Mouse (Mus musculus): ENCODE measurements around the gene Sik2. TPM values are rescaled to one million over a fixed set of nuclear protein-coding genes. Genes with fewer than 3 reads are reported as not detected.
A peak's percentile ranks its signal among the peaks of the same experiment; 100 is the strongest.

Gene Sik2
- polyA plus RNA-seq, 1 experiment from 2014 or later, result 8.4 TPM

GRCm38 (mm10) chr9:51015732-51016131, 6.9 kb upstream of the Sik2 start:
- Histone ChIP-seq H3K4me3 (ENCODE audit: inconsistent target) (no peak overlapping the region), H3K79me2 (ENCODE audit: inconsistent target) (no peaks in the 10 kb centered on the region), H3K27ac (no peak overlapping the region), H3K36me3 (ENCODE audit: inconsistent target) (no peaks in the 10 kb centered on the region)
- WGBS (ENCODE audit: missing documents), result 58% methylated on average over 4 of the region's 4 CpGs

GRCm38 (mm10) chr9:51013644-51014043, 4.8 kb upstream of the Sik2 start:
- Histone ChIP-seq H3K36me3 (ENCODE audit: inconsistent target) (no peaks in the 10 kb centered on the region), H3K79me2 (ENCODE audit: inconsistent target) (no peaks in the 10 kb centered on the region), H3K27ac (no peak overlapping the region), H3K4me3 (ENCODE audit: inconsistent target) (no peak overlapping the region)
- whole genome bisulfite sequencing (ENCODE audit: missing documents), result no CpG with 5 or more reads among the region's 1 CpGs

GRCm38 (mm10) chr9:51009656-51009950, 730 bp upstream of the Sik2 start:
- WGBS (ENCODE audit: missing documents), result 18% methylated on average over 6 of the region's 6 CpGs
- Histone ChIP-seq H3K27ac (no peak overlapping the region), H3K79me2 (ENCODE audit: inconsistent target) (peaks cover 35% of the 10 kb centered on the region), H3K4me3 (ENCODE audit: inconsistent target) (peak overlapping the region; percentile 7; the same call in 1 of the 2 replicates), H3K36me3 (ENCODE audit: inconsistent target) (no peaks in the 10 kb centered on the region)

GRCm38 (mm10) chr9:51008068-51008840, 619 bp downstream of the Sik2 start:
- H3K79me2 ChIP-seq (ENCODE audit: inconsistent target), result peaks cover 49% of the 10 kb centered on the region
- peak overlapping the region; percentile 58 for H3K4me3 ChIP-seq (ENCODE audit: inconsistent target)
- under 1% methylated on average over 48 of the region's 65 CpGs for WGBS (ENCODE audit: missing documents)
- H3K27ac ChIP-seq, result no peak overlapping the region
- no peaks in the 10 kb centered on the region for H3K36me3 ChIP-seq (ENCODE audit: inconsistent target)

- Histone ChIP-seq H3K27ac (no peak overlapping the region), H3K36me3 (ENCODE audit: inconsistent target) (no peaks in the 10 kb centered on the region), H3K4me3 (ENCODE audit: inconsistent target) (peak overlapping the region; percentile 58), H3K79me2 (ENCODE audit: inconsistent target) (peaks cover 54% of the 10 kb centered on the region)
- 17% methylated on average over 10 of the region's 10 CpGs for WGBS (ENCODE audit: missing documents)
Observed at GRCm38 (mm10) chr9:51007726-51008067, 1.2 kb downstream of the Sik2 start.

GRCm38 (mm10) chr9:51006846-51007245, 2.0 kb downstream of the Sik2 start:
- Histone ChIP-seq H3K4me3 (ENCODE audit: inconsistent target) (no peak overlapping the region), H3K36me3 (ENCODE audit: inconsistent target) (no peaks in the 10 kb centered on the region), H3K79me2 (ENCODE audit: inconsistent target) (peaks cover 63% of the 10 kb centered on the region), H3K27ac (no peak overlapping the region)
- 4% methylated on average over 4 of the region's 4 CpGs for WGBS (ENCODE audit: missing documents)

- H3K36me3 ChIP-seq (ENCODE audit: inconsistent target), result no peaks in the 10 kb centered on the region
- peaks cover 91% of the 10 kb centered on the region for H3K79me2 ChIP-seq (ENCODE audit: inconsistent target)
- H3K4me3 ChIP-seq (ENCODE audit: inconsistent target), result no peak overlapping the region
- no CpG with 5 or more reads among the region's 1 CpGs for WGBS (ENCODE audit: missing documents)
- no peak overlapping the region for H3K27ac ChIP-seq
Observed at GRCm38 (mm10) chr9:51004062-51004461, 4.8 kb downstream of the Sik2 start.

GRCm38 (mm10) chr9:50986677-50987076, 22.2 kb downstream of the Sik2 start:
- Histone ChIP-seq H3K27ac (no peak overlapping the region), H3K36me3 (ENCODE audit: inconsistent target) (no peaks in the 10 kb centered on the region), H3K4me3 (ENCODE audit: inconsistent target) (no peak overlapping the region), H3K79me2 (ENCODE audit: inconsistent target) (peaks cover 5% of the 10 kb centered on the region; the same call in 1 of the 2 replicates)

GRCm38 (mm10) chr9:50986123-50986522, 22.8 kb downstream of the Sik2 start:
- H3K4me3 ChIP-seq (ENCODE audit: inconsistent target), result no peak overlapping the region
- no peaks in the 10 kb centered on the region for H3K36me3 ChIP-seq (ENCODE audit: inconsistent target)
- WGBS (ENCODE audit: missing documents), result 96% methylated on average over 8 of the region's 8 CpGs
- H3K27ac ChIP-seq, result no peak overlapping the region
- H3K79me2 ChIP-seq (ENCODE audit: inconsistent target), result peaks cover 10% of the 10 kb centered on the region; the same call in 1 of the 2 replicates

- H3K36me3 ChIP-seq (ENCODE audit: inconsistent target), result no peaks in the 10 kb centered on the region
- H3K79me2 ChIP-seq (ENCODE audit: inconsistent target), result peaks cover 23% of the 10 kb centered on the region; the same call in 1 of the 2 replicates
- no peak overlapping the region for H3K27ac ChIP-seq
- WGBS (ENCODE audit: missing documents), result 100% methylated on average over 4 of the region's 4 CpGs
- no peak overlapping the region for H3K4me3 ChIP-seq (ENCODE audit: inconsistent target)
Observed at GRCm38 (mm10) chr9:50981499-50982190, 27.2 kb downstream of the Sik2 start.

GRCm38 (mm10) chr9:50974631-50975030, 34.2 kb downstream of the Sik2 start:
- H3K36me3 ChIP-seq (ENCODE audit: inconsistent target), result no peaks in the 10 kb centered on the region
- peaks cover 44% of the 10 kb centered on the region; the same call in 1 of the 2 replicates for H3K79me2 ChIP-seq (ENCODE audit: inconsistent target)
- no peak overlapping the region for H3K4me3 ChIP-seq (ENCODE audit: inconsistent target)
- H3K27ac ChIP-seq, result no peak overlapping the region
- 88% methylated on average over 6 of the region's 7 CpGs for WGBS (ENCODE audit: missing documents)

- no peak overlapping the region for H3K4me3 ChIP-seq (ENCODE audit: inconsistent target)
- H3K79me2 ChIP-seq (ENCODE audit: inconsistent target), result peaks cover 63% of the 10 kb centered on the region; the same call in 1 of the 2 replicates
- no peaks in the 10 kb centered on the region for H3K36me3 ChIP-seq (ENCODE audit: inconsistent target)
- WGBS (ENCODE audit: missing documents), result 20% methylated on average over 4 of the region's 4 CpGs
- no peak overlapping the region for H3K27ac ChIP-seq
Observed at GRCm38 (mm10) chr9:50970413-50970812, 38.5 kb downstream of the Sik2 start.

- Histone ChIP-seq H3K79me2 (ENCODE audit: inconsistent target) (peaks cover 60% of the 10 kb centered on the region), H3K36me3 (ENCODE audit: inconsistent target) (no peaks in the 10 kb centered on the region), H3K27ac (no peak overlapping the region), H3K4me3 (ENCODE audit: inconsistent target) (no peak overlapping the region)
- 96% methylated on average over 3 of the region's 3 CpGs for WGBS (ENCODE audit: missing documents)
Observed at GRCm38 (mm10) chr9:50969266-50969665, 39.6 kb downstream of the Sik2 start.

- peaks cover 49% of the 10 kb centered on the region for H3K79me2 ChIP-seq (ENCODE audit: inconsistent target)
- no peak overlapping the region for H3K27ac ChIP-seq
Observed at GRCm38 (mm10) chr9:50966277-50966676, 42.6 kb downstream of the Sik2 start.

GRCm38 (mm10) chr9:50965392-50965791, 43.5 kb downstream of the Sik2 start:
- Histone ChIP-seq H3K36me3 (ENCODE audit: inconsistent target) (no peaks in the 10 kb centered on the region), H3K4me3 (ENCODE audit: inconsistent target) (no peak overlapping the region), H3K27ac (no peak overlapping the region), H3K79me2 (ENCODE audit: inconsistent target) (peaks cover 57% of the 10 kb centered on the region)

More at GRCm38 (mm10) chr9:50966277-50966676, 42.6 kb downstream of the Sik2 start:
- H3K36me3 ChIP-seq (ENCODE audit: inconsistent target), result no peaks in the 10 kb centered on the region
- WGBS (ENCODE audit: missing documents), result 56% methylated on average over 1 of the region's 2 CpGs
- no peak overlapping the region for H3K4me3 ChIP-seq (ENCODE audit: inconsistent target)

All from macrophage (primary cell).